Mouse (Mus musculus) forebrain, embryonic 11.5 days (tissue): Measurements from ENCODE around the gene Taf3. TPM values are rescaled to one million over a fixed set of nuclear protein-coding genes. Genes with fewer than 3 reads are reported as not detected.
A peak's percentile ranks its signal among the peaks of the same experiment; 100 is the strongest.

ENCODE experiments used
- ATAC-seq: fragments of 200-750 bp; cut with Nextera tagmentation; replicated peaks from 2 replicates; pipeline ENCODE4 v1.8.0; 2017; ENCODE audit warnings: moderate TSS enrichment; ENCODE audit not compliant: low FRiP score
- DNase-seq: peaks from one replicate; pipeline ENCODE4 v3.0.0-alpha.2; 2017; ENCODE audit warnings: low spot score
- H3K27ac ChIP-seq: fragments of 300-500 bp; sonication (generic); 2 replicates; pipeline ENCODE4 v1.5.1; 2014; ENCODE audit warnings: low read depth, low read length
- H3K27me3 ChIP-seq: fragments of 300-500 bp; sonication (generic); 2 replicates; pipeline ENCODE4 v1.6.1; 2014; ENCODE audit warnings: mild to moderate bottlenecking, low read length, mixed read lengths; ENCODE audit not compliant: control insufficient read depth, insufficient read depth
- H3K36me3 ChIP-seq: fragments of 300-500 bp; sonication (generic); 2 replicates; pipeline ENCODE4 v1.6.1; 2014; ENCODE audit warnings: mild to moderate bottlenecking, low read length, moderate library complexity, mixed read lengths; ENCODE audit not compliant: control insufficient read depth, insufficient read depth
- H3K4me1 ChIP-seq: fragments of 300-500 bp; sonication (generic); replicated peaks from 2 replicates; pipeline ENCODE4 v1.6.1; 2014; ENCODE audit warnings: low read length, mixed read lengths; ENCODE audit not compliant: control insufficient read depth, insufficient read depth
- H3K4me2 ChIP-seq: fragments of 300-500 bp; sonication (generic); 2 replicates; pipeline ENCODE4 v1.6.1; 2014; ENCODE audit warnings: low read depth, mild to moderate bottlenecking, low read length, moderate library complexity, mixed read lengths; ENCODE audit not compliant: severe bottlenecking
- H3K4me3 ChIP-seq: fragments of 300-500 bp; sonication (generic); 2 replicates; pipeline ENCODE4 v1.5.1; 2014; ENCODE audit warnings: low read depth, low read length
- H3K9ac ChIP-seq: fragments of 300-500 bp; sonication (generic); 2 replicates; pipeline ENCODE4 v1.6.1; 2014; ENCODE audit warnings: low read length
- H3K9me3 ChIP-seq: fragments of 300-500 bp; sonication (generic); 2 replicates; pipeline ENCODE4 v1.6.1; 2016; ENCODE audit warnings: low read length, mixed read lengths; ENCODE audit not compliant: control insufficient read depth
- WGBS: fragments of 180-500 bp; shearing (Covaris S2); extraction: QIAGEN DNeasy Blood & Tissue Kit; methylation state at CpG from one replicate; pipeline ENCODE4 v1.1.7; 2014; 5-methylcytosine and 5-hydroxymethylcytosine counted together
- polyA plus RNA-seq: library from polyadenylated mRNA; unstranded; fragments of >200 nt; fragmentation: Nextera tagmentation; extraction: Ambion mirVana; gene quantifications from 2 replicates; pipeline ENCODE4 v1.2.1, GENCODE M21; 2014

Gene Taf3
- polyA plus RNA-seq, 1 experiment from 2014 or later: 18.8 TPM

- Histone ChIP-seq H3K9me3 (no peaks in the 10 kb centered on the region), H3K36me3 (no peaks in the 10 kb centered on the region), H3K27ac (no peak overlapping the region), H3K4me3 (no peak overlapping the region), H3K27me3 (peaks cover 84% of the 10 kb centered on the region), H3K9ac (no peak overlapping the region), H3K4me1 (0 out of 2 replicates have a peak, but pooled peaks cover 4% of the 10 kb centered on the region), H3K4me2 (no peak overlapping the region)
- DNase-seq: no peak
- ATAC-seq: no peak
- under 1% methylated on average over 19 of the region's 19 CpGs for WGBS
These were observed 153.4 kb downstream of the Taf3 start for GRCm38 (mm10) chr2:9894836-9895593.

GRCm38 (mm10) chr2:9893272-9893953 lies 155.0 kb downstream of the Taf3 start:
- Histone ChIP-seq H3K27ac (no peak overlapping the region), H3K4me2 (no peak overlapping the region), H3K4me1 (peaks cover 10% of the 10 kb centered on the region), H3K27me3 (peaks cover 90% of the 10 kb centered on the region), H3K4me3 (no peak overlapping the region), H3K36me3 (no peaks in the 10 kb centered on the region), H3K9ac (no peak overlapping the region), H3K9me3 (no peaks in the 10 kb centered on the region)
- 0% methylated on average over 6 of the region's 6 CpGs for WGBS
- peak; percentile 38 for ATAC-seq
- DNase-seq: peak; percentile 67

- no peak overlapping the region for H3K27ac ChIP-seq
- WGBS: 3% methylated on average over 7 of the region's 7 CpGs
- peaks cover 10% of the 10 kb centered on the region for H3K4me1 ChIP-seq
- no peak overlapping the region for H3K4me2 ChIP-seq
- ATAC-seq (no peak), DNase-seq (no peak)
- H3K27me3 ChIP-seq: peaks cover 91% of the 10 kb centered on the region
- H3K36me3 ChIP-seq: no peaks in the 10 kb centered on the region
- no peak overlapping the region for H3K4me3 ChIP-seq
- no peak overlapping the region for H3K9ac ChIP-seq
- H3K9me3 ChIP-seq: no peaks in the 10 kb centered on the region
These were observed 155.9 kb downstream of the Taf3 start for GRCm38 (mm10) chr2:9892541-9892940.

GRCm38 (mm10) chr2:9890906-9891305 lies 157.5 kb downstream of the Taf3 start:
- peaks cover 91% of the 10 kb centered on the region for H3K27me3 ChIP-seq
- no peak overlapping the region for H3K4me3 ChIP-seq
- no peak overlapping the region for H3K9ac ChIP-seq
- peaks cover 7% of the 10 kb centered on the region for H3K4me1 ChIP-seq
- H3K4me2 ChIP-seq: no peak overlapping the region
- no peak for ATAC-seq
- whole genome bisulfite sequencing: under 1% methylated on average over 5 of the region's 5 CpGs
- peak; percentile 30 for DNase-seq
- H3K9me3 ChIP-seq: no peaks in the 10 kb centered on the region
- H3K36me3 ChIP-seq: no peaks in the 10 kb centered on the region
- H3K27ac ChIP-seq: no peak overlapping the region

- H3K27me3 ChIP-seq: peaks cover 91% of the 10 kb centered on the region
- H3K9ac ChIP-seq: no peak overlapping the region
- whole genome bisulfite sequencing: 8% methylated on average over 8 of the region's 8 CpGs
- H3K9me3 ChIP-seq: no peaks in the 10 kb centered on the region
- no peak overlapping the region for H3K4me3 ChIP-seq
- ATAC-seq (no peak), DNase-seq (no peak)
- peaks cover 6% of the 10 kb centered on the region for H3K4me1 ChIP-seq
- no peaks in the 10 kb centered on the region for H3K36me3 ChIP-seq
- no peak overlapping the region for H3K27ac ChIP-seq
- H3K4me2 ChIP-seq: no peak overlapping the region
These were observed 158.1 kb downstream of the Taf3 start for GRCm38 (mm10) chr2:9890251-9890650.

- peak; percentile 53 for DNase-seq
- no peak within 1 kb of the TSS for H3K27ac ChIP-seq
These were observed 158.7 kb downstream of the Taf3 start, which contains the start of gene Gata3 for GRCm38 (mm10) chr2:9889651-9890183. TSS of gene Gata3 (minus strand) at chr2:9890034.

GRCm38 (mm10) chr2:9888913-9889650 lies 159.3 kb downstream of the Taf3 start, which contains the start of gene 9230102O04Rik:
TSS of gene 9230102O04Rik (minus strand) at chr2:9889540.
- no peak within 1 kb of the TSS for H3K27ac ChIP-seq
- H3K9me3 ChIP-seq: no peaks in the 10 kb centered on the region
- H3K4me2 ChIP-seq: peak within 1 kb of the TSS; percentile 31
- peaks cover 6% of the 10 kb centered on the region for H3K4me1 ChIP-seq
- peak; percentile 60 for ATAC-seq
- peak; percentile 75 for DNase-seq
- no peak within 1 kb of the TSS for H3K9ac ChIP-seq
- peaks cover 91% of the 10 kb centered on the region for H3K27me3 ChIP-seq
- under 1% methylated on average over 30 of the region's 30 CpGs for WGBS
- H3K4me3 ChIP-seq: no peak within 1 kb of the TSS
- no peaks in the 10 kb centered on the region for H3K36me3 ChIP-seq

More at GRCm38 (mm10) chr2:9889651-9890183, 158.7 kb downstream of the Taf3 start, which contains the start of gene Gata3:
- no peaks in the 10 kb centered on the region for H3K9me3 ChIP-seq
- peaks cover 91% of the 10 kb centered on the region for H3K27me3 ChIP-seq
- H3K4me3 ChIP-seq: no peak within 1 kb of the TSS
- WGBS: under 1% methylated on average over 23 of the region's 23 CpGs
- H3K4me2 ChIP-seq: peak within 1 kb of the TSS; percentile 31
- H3K9ac ChIP-seq: no peak within 1 kb of the TSS
- ATAC-seq: no peak; the same call in 1 of the 2 replicates
- peaks cover 6% of the 10 kb centered on the region for H3K4me1 ChIP-seq
- no peaks in the 10 kb centered on the region for H3K36me3 ChIP-seq

GRCm38 (mm10) chr2:9887636-9888035 lies 160.8 kb downstream of the Taf3 start:
- Histone ChIP-seq H3K4me3 (no peak overlapping the region), H3K4me1 (peaks cover 9% of the 10 kb centered on the region), H3K4me2 (no peak overlapping the region), H3K27me3 (peaks cover 91% of the 10 kb centered on the region), H3K36me3 (no peaks in the 10 kb centered on the region), H3K9me3 (no peaks in the 10 kb centered on the region), H3K27ac (no peak overlapping the region), H3K9ac (no peak overlapping the region)
- DNase-seq: peak; percentile 46
- ATAC-seq: no peak
- WGBS: 0% methylated on average over 7 of the region's 7 CpGs
